Mouse (Mus musculus): ENCODE measurements around the gene Gm45062.

The Gm45062 gene

GRCm38 (mm10) chr6:8368198-8368864 is 109.1 kb downstream of the Gm45062 start:
- no peak for DNase-seq (ENCODE audit: low read depth, low spot score)

GRCm38 (mm10) chr6:8370624-8371023 is 111.4 kb downstream of the Gm45062 start:
- no peak for DNase-seq (ENCODE audit: low read depth, low spot score)

DNA sequence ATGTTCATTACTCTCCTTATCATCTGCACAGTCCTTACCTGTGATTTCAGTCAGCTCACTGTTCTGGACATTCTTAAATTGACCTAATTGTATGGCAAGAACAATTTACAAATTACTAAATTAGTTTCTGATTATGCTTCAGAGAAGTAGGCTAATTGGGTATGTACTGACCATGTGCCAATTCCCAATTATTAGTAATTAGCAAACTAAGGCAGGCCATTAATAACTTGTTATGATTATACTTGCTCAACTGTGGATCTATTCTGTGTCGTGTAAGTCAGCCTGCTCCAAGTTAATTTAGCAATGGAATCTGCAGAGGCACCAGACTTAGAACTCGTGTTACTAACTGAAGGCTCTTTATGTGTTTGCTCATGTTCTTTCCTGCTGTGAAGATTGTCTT is 113.8 kb downstream of the Gm45062 start:
- DNase-seq (ENCODE audit: low read depth, low spot score) = no peak

GRCm38 (mm10) chr6:8373851-8374250 is 114.6 kb downstream of the Gm45062 start:
- DNase-seq (ENCODE audit: low read depth, low spot score) = no peak

DNA sequence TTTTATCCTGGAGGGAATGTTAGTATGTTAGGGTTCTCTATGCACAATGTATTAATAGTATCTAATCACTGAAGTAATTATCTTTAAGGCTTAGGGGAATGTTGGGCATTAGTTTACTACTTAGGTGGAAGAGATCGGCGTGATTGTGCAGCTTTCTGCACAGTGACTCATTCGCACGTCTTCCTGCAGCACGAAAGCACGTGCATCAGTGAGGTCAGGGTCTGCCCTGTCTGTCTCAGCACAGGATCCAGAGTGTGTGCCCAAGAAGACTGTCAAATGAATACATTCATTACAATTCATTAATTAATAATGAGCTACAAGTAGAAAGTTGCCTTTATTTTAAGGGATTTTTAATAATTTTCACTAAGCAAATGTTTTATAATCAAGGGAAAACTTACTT is 115.0 kb downstream of the Gm45062 start:
- DNase-seq (ENCODE audit: low read depth, low spot score) = no peak

DNA sequence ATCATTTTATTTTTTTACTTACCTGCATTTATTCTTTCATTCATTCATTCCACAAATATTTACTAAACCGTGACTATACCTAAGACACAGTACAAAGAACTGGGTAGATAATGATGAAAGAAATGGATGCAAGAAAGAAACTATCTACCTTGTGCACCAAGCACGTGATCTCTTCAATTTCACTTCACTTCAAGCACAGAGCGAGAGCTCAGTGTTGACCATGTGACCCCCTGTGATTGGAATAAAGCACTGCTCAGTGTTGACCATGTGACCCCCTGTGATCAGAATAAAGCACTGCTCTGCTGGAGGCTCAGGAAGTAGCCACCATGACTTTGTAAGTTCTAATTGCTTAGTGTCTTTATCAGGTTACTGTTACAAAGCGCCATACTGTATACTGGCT is 115.5 kb downstream of the Gm45062 start:
- DNase-seq (ENCODE audit: low read depth, low spot score) = no peak

GRCm38 (mm10) chr6:8376351-8376750 is 117.1 kb downstream of the Gm45062 start:
- DNase-seq (ENCODE audit: low read depth, low spot score) = no peak

- no peak for DNase-seq (ENCODE audit: low read depth, low spot score)
These were observed 118.4 kb downstream of the Gm45062 start for GRCm38 (mm10) chr6:8377667-8378066.

GRCm38 (mm10) chr6:8389307-8389706 is 130.1 kb downstream of the Gm45062 start:
- no peak for DNase-seq (ENCODE audit: low read depth, low spot score)

GRCm38 (mm10) chr6:8390296-8390695 is 131.0 kb downstream of the Gm45062 start:
- no peak for DNase-seq (ENCODE audit: low read depth, low spot score)

DNA sequence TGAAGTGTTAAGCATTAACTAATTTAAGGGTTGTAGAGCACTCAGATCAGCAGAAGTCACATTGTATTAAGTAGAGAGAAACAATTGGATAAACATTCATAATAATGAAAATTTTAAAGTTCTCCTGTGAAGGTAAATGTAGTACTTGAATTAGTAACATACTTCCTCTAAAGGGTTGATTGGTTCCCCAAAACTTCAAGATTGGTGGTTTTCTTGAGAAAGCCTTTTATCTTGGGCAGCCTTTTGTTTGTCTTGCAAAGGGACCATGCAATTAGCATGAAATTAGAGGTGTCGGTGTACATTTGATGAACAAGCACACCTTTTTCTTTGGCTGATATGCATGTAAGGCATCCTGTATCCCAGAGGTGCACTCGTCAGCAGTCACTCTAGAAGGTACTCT is 131.7 kb downstream of the Gm45062 start:
- DNase-seq (ENCODE audit: low read depth, low spot score) = no peak

DNA sequence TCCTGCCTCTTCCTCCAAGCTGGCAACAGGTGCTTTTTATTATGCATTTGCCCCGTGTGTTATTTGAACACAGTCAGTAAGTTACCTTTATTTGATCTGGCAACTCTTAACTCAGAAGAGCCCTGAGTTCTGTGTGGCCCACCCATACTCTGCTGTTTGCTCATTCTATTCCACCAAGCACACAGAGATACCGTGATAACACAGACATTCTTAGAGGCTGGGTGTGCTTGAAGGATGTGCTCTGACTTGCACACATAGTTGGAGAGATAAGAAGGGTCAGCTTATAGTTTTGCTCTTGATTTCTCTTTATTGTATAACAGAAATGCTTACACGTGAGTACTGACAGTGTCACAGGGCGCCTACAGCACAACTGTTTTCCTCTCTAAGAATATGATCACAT is 133.8 kb downstream of the Gm45062 start:
- no peak for DNase-seq (ENCODE audit: low read depth, low spot score)

DNA sequence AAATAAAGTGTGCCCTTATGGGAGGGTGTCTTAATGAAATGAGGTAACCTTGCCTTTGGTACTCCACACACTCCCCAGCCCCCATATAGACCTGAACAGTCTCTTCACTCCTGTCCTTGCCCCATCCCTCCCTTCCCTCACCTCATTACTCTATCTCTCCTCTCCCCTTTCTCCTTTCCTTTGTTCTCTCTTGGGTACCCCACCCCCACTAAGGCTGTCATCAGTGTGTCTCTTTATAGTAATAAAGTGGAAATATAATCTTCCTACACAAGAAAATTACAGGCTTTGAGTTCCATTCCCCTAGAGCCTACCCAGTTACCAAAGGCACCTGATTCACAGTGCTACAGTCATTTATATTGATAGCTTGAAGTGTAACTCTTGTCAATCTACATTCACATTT is 134.8 kb downstream of the Gm45062 start:
- DNase-seq (ENCODE audit: low read depth, low spot score) = no peak

GRCm38 (mm10) chr6:8395061-8395460 is 135.8 kb downstream of the Gm45062 start:
- DNase-seq (ENCODE audit: low read depth, low spot score) = peak; percentile 35

GRCm38 (mm10) chr6:8397252-8397651 is 138.0 kb downstream of the Gm45062 start:
- no peak for DNase-seq (ENCODE audit: low read depth, low spot score)

DNA sequence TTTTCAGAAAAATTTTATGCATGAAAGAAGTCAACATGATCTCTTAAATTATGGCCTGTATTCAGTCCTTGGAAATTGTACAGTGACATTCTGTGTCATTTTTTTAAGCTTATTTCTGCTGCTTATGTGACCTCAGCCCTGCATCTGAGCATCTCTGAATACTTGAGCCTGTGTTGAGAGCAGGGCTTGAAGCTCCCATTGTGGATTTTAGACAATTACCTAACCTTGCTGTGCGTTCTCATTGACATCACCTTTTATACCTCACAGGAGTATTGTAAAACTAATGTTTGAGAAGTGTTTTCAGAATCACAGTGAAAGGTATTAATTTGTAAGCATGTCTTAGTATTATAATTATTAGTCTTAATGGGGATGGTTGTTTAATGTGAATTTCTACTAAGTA is 140.5 kb downstream of the Gm45062 start:
- no peak for DNase-seq (ENCODE audit: low read depth, low spot score)

- DNase-seq (ENCODE audit: low read depth, low spot score) = no peak
These were observed 143.9 kb downstream of the Gm45062 start for GRCm38 (mm10) chr6:8403127-8403526.

GRCm38 (mm10) chr6:8405844-8406243 is 146.6 kb downstream of the Gm45062 start:
- no peak for DNase-seq (ENCODE audit: low read depth, low spot score)

GRCm38 (mm10) chr6:8408332-8408731 is 149.1 kb downstream of the Gm45062 start:
- no peak for DNase-seq (ENCODE audit: low read depth, low spot score)

DNA sequence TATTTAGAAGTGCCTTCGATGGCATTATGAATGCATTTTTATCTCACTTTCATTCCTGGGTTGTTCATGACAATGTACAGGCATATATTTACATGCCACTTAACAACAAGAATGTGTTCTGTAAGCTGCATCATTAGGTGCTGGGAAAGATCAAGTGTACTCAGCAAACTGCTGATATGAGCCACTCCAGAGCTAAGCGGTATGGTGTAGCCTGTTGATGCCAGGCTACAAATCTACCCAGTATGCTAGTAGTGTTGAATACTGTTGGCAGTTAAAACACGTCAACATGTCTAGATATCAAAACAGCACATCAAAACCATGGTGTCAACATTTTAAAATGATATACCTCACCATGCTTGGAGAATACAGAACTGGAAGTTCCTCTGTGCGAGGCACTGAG is 150.6 kb downstream of the Gm45062 start:
- no peak for DNase-seq (ENCODE audit: low read depth, low spot score)

- DNase-seq (ENCODE audit: low read depth, low spot score) = no peak
These were observed 153.8 kb downstream of the Gm45062 start for GRCm38 (mm10) chr6:8412845-8413598.

DNA sequence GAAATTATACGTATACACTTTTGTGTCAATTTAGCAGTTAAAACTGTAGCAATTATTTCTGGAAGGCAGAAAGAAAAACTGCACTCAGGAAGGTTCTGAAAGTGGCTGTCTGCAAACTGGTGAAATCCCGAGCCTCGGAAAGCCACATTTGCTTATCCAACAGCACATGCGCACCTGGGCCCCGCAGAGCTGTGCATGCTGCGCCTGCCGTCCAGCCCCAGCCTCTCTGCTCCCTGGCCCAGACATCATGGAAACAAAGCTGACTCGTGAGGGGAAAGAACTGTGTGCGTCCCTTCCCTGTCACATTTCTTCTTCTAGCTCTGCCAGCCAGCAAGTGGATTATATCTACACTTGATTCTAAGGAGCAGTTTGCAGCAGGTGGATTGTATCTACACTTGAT is 154.8 kb downstream of the Gm45062 start:
- no peak for DNase-seq (ENCODE audit: low read depth, low spot score)

DNA sequence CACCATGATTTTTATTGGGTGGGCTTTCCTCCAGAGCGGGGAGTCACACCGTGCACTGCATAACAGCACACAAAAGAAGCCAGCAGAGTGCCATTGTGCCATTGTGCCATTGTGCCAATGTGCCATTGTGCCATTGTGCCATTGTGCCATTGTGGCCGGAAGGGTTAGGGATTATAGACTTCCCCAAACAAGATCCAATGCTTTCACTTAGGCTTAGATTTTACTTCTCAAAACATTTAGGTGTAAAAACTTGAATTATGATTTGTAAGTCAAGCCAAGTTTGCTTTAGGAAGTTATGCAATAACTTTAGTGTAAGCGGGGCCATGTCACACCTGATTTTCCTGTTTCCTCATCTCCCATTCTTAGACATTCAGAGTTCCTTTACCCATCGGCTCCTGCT is 156.6 kb downstream of the Gm45062 start:
- no peak for DNase-seq (ENCODE audit: low read depth, low spot score)

Measured in mesoderm, embryonic 11.5 days (tissue).